Mouse (Mus musculus): ENCODE results near the gene Filip1.

Gene Filip1

GRCm38 (mm10) chr9:79947414-79947813 lies 65.2 kb downstream of the Filip1 start:
- DNase-seq: no peak

- DNase-seq: no peak
Observed at GRCm38 (mm10) chr9:79944872-79945271, 67.8 kb downstream of the Filip1 start.

DNA sequence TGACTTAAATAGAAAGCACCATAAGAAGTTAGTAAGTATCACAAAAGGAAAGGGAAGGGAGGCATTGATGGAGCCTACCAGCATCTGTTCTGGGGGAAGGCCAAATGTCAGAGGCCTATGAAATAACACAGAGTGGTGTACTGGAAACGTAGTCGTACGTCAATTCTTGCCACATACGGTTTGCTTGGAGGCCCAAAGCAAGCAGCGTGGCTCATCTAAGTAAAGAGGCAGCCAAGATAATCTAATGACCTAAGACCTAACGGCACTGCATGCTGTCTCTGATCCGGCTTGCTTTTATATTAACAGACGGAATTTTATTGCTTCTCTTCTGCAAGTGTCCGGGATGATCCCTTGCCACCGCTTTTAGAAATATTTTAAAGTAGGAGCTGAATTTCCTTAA lies 68.7 kb downstream of the Filip1 start:
- DNase-seq: no peak

GRCm38 (mm10) chr9:79938416-79939206 lies 74.0 kb downstream of the Filip1 start:
- DNase-seq: no peak

GRCm38 (mm10) chr9:79937570-79937969 lies 75.1 kb downstream of the Filip1 start:
- no peak for DNase-seq

GRCm38 (mm10) chr9:79932578-79932977 lies 80.1 kb downstream of the Filip1 start:
- DNase-seq: no peak

GRCm38 (mm10) chr9:79928092-79928491 lies 84.6 kb downstream of the Filip1 start:
- no peak for DNase-seq

DNA sequence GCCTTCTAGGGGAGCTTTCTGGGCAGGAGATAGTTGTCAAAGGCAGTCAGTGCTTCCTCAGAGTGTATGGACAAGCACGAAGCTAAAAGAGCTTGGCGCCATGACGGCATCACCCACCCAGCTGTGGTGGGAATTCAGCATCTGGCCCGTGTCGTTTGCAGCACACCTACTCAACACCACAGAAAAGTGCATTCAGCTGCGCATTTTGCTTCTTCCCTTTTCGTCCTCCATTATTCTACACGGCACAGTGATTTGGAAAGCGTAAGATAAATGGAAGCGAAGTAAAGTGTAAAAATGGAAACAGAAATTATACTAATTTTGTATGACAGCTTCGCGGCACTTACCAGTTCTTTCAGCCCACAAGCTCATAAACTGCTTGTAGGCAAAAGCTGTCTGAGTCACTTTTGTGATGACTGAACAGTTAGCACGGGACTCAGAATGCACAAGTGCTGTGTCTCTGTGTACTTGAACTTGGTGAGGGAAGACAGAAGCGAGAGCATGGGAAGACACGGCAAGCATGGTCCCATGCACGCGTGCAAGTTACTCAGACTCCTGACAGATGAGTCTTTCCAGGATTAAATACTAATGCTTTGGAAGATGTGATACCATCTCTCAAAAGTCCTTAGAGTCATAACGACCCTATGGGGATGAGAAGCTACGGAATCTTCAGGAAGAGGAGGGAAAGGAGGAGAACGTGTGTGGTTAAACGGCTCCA lies 85.3 kb downstream of the Filip1 start:
- peak; percentile 25 to 72 for DNase-seq

- peak; percentile 18 to 47 for DNase-seq
Observed at GRCm38 (mm10) chr9:79926464-79927155, 86.0 kb downstream of the Filip1 start.

DNA sequence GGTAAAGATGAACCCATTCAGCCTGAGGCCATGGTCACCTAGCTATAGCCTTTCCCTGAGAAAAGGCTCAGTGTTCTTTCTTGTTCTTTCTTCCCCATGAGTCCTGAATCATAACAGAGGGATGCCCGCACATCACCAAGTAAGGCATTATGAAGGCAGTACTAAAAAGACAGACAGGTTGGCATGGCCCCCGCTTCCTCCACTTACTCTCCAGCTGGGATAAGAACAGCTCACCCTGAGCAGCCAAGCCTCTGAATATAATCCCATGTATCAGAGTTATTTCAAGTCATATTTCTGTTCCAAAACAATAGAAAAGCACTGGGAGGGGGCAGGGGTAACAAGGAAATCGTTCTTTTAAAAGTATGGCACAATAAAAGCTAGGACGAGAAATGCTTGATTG lies 86.7 kb downstream of the Filip1 start:
- no peak for DNase-seq

GRCm38 (mm10) chr9:79923262-79923661 lies 89.4 kb downstream of the Filip1 start:
- DNase-seq: peak; percentile 39 to 43

DNA sequence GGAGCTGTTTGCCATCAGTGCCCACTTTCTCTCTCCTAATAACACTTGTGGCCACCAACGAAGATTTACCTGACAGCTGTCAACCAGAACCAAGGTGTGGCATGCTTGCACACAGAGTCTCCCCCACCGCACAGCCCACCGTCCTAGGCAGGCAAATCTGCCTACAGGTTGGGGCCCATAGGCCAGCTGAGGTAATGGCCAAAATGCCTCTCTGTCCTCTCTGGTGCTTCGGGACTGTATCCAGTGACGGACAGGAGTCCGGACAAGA lies 90.2 kb downstream of the Filip1 start:
- DNase-seq: no peak

- DNase-seq: no peak
Observed at GRCm38 (mm10) chr9:79921701-79922492, 90.8 kb downstream of the Filip1 start.

DNA sequence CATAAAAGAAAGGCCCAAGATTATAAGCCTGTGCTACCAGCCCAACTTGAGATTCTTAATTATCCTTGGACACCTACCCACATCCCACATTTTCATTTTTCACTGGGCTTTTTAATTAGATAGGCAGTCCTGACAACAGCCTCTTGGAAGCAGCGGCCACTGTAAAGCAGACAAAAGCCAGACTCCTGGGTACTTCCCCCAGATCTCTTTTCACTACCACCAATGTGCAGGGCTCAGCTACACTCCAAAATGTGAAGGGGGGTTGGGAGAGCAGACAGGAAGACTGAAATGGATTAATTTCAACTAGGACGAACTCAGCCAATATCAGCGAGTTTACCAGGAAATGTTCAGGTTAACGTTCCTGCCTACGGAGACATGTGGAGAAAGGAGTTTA lies 92.1 kb downstream of the Filip1 start:
- no peak for DNase-seq

DNA sequence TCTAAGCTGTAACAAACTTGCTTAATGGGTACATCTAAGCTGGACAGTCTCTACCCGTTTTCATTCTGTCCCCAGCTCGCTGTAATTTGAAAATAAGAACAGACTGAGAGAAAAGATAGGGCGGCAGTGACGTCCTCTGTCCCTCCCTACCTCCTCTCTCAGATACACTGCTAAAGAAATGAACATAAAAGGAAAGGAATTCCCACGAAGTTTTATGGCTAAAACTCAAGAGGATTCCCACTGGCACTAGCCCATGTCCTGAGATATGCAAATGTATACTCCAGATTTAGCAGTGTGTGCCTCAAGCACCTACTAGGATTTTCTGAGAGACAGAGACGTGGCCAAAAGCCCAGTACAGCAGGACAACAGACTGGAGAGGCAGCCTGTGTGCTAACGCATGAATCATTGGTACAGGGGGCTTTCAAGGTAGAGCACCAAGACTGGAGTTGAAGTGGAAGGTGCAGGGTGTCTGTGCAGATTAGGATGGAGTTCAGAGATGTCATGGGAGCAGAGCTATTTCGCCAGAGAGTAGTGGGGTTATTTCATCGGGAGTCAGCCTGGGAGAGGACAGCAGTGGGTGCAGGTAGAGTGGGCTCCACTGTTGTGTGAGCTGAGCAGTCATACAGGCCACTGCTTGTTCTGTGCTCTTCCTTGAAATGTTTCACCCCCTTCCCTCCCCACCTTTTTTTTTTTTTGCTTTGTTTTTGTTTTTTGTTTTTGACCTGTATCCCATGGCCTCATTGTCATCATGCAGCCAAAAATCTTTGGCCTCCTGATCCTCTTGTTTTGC lies 92.7 kb downstream of the Filip1 start:
- DNase-seq: peak in 1 of 2 experiments; percentile 6

DNA sequence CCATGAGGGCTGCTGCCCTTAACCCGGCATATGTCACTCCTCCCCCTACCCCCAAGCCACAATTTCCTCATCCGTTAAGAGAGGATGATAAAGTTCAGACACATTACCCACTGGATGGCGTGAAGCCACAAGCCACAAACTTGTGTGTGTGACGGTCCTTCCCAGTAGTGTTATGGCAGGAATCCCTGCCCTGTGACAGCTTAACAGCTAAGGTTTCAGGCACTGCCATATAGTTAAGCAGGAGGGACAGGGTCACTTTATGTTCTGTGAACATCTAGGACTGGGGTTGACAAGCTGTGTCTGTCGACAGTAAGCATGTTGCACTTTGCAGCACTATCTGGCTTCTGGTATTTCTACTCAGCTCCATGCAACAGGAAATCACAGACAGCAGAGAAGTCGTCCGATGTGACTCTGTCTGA lies 93.3 kb downstream of the Filip1 start:
- DNase-seq: peak; percentile 30 to 38

GRCm38 (mm10) chr9:79918325-79919117 lies 94.1 kb downstream of the Filip1 start:
- DNase-seq: no peak

GRCm38 (mm10) chr9:79914276-79914675 lies 98.4 kb downstream of the Filip1 start:
- no peak for DNase-seq

DNA sequence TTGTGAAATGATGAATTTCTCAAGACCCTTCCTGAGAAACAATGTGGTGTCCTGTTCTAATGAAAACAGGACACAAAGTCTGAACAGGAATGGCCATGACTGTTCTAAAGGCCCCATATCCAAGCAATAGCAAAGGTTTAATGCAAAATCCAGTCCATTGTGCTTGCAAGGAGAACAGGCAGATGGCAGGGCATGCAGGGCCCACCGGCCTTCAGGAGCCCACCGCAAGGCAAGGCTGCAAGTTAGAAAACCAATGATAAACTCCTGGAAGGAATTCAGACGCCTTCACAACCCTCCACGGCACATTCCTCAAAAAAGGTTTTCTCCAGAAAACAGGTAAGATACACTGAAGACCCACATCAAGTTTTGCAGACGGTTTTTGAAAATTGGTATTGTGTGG lies 99.7 kb downstream of the Filip1 start:
- no peak for DNase-seq

GRCm38 (mm10) chr9:79910166-79910565 lies 102.5 kb downstream of the Filip1 start:
- DNase-seq: no peak

- DNase-seq: no peak
Observed at GRCm38 (mm10) chr9:79898815-79899214, 113.8 kb downstream of the Filip1 start.
